Mouse (Mus musculus): ENCODE data around the gene Mtif3.
"Not testable (repeated sequence)": the region's sequence is repeated elsewhere in the genome, so short reads cannot be mapped to it uniquely, and the experiment has no call there.

The Mtif3 gene

DNA sequence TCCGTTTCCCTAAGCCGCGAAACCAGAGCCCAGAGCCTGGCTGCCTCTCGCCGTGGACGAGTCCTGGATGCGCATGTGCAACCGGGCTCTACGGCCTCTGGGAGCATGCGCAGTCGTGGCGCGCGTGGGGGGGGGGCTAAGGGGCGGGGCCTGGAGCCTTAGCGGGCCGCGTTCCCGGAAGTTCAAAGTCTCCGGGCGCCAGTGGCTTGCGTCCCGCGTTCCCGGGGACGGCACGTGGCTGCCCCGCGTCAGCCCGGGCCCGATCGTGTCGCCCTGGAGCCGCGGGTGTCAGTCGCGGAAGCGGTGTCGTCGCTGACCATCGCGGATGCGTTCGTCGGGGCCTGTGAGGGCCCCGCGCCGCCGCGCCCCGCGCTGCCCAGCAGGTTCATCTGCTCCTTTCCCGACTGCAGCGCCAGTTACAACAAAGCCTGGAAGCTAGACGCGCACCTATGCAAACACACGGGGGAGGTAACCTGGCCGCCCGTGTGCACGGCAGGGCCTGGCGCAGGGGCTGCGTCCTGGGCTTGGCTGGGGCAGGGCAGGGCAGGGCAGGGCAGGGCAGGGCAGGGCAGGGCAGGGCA lies 15.0 kb downstream of the Mtif3 start, which contains the start of gene Gtf3a:
TSS of gene Gtf3a (plus strand) at position 150 of the 581 bp plus-strand sequence.
- DNase-seq (ENCODE audit: low spot score): peak; percentile 76

DNA sequence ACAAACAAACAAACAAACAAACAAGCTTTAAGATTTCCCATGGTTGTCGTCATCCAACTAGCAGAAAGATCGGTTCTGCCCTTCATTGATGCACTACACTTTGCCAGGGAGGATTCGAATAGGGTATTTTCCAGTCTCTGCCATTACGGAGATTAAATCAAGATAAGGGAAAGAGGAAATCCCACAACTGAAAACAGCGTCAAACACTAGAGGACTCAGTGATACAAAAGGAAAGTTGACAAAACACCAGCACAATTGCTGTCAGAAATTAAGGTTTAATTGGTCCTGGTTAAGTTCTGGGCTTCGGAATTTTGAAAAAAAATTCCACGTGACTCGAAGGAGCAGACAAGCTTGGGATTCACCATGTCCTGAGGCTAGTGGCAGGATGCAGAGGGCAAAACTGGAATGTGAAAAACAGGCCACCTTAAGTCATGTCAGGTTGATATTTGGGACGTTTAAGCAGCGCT lies 15.5 kb downstream of the Mtif3 start:
- DNase-seq (ENCODE audit: low spot score): no peak

DNA sequence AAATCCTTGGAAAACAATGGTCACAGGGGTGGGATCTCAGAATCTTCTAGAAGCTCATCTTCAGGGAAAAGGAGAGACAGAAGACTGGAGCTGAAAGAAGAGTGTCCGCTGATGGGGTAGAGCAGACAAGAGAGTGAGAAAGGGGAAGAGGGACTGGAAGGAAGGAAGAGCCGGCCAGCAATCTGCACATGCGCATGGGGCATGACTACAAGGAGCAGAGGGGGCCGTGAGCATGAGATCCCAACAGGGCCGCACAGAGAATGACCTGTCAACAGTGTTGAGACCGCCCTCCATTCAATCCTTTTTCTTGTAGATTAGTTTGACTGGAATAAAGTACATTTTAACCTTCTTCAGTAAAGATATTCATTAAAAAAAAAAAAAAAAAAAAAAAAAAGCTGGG lies 16.1 kb downstream of the Mtif3 start:
- DNase-seq (ENCODE audit: low spot score): no peak

DNA sequence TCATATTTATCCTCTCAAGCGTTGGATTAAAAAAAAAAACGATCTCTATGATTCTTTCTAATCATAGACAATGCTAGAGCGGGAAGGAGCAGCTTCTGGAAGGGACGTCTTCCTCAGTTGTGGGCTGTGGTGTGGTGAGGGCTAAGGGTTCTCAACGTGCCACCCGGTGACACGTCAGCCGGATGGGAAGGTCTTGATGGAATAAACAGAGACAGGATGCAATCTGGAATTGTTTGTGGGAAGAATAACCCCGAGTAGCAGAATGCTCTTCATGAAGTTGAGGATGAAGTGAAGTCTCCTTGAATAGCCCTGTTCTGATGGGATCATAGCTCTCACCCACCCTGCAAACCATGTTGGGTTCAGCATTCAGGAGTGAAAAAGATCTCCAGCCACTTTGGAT lies 16.9 kb downstream of the Mtif3 start:
- no peak for DNase-seq (ENCODE audit: low spot score)

DNA sequence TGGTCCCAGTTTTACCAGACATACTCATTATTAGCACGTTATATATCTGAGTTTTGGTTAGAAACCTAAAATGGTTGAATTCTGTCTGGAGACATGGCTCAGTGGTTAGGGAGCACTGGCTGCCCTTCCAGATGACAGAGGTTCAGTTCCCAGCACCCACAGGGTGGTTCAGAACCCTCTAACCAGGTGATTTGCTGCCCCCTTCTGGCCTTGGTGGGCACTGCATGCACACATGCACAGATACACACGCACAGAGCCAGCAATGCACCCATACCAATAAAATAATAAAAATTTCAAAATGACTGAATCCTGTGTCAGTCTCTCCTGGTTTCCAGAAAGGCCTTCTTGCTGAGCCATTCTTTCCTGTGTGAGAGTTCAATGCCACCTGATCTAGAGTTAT lies 19.0 kb downstream of the Mtif3 start:
- no peak for DNase-seq (ENCODE audit: low spot score)

DNA sequence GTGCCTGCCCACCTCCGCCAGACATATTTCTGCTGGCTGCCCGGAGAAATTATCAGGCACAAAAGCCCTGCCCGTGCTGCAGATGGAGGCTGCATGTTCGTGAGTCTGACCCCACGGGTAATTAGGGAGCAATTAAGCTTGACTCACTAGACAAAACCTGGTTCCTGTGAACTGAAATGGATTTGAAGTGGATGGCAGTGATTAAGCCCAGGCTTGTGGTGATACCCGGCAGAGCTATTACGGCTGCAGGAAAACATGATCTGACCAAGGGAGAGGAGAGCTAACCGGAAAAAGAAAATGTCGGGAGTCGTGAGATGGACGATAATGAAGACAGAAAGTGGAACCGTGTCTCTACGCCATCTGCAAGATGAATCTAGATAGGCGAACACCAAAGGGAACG lies 20.6 kb downstream of the Mtif3 start:
- no peak for DNase-seq (ENCODE audit: low spot score)

DNA sequence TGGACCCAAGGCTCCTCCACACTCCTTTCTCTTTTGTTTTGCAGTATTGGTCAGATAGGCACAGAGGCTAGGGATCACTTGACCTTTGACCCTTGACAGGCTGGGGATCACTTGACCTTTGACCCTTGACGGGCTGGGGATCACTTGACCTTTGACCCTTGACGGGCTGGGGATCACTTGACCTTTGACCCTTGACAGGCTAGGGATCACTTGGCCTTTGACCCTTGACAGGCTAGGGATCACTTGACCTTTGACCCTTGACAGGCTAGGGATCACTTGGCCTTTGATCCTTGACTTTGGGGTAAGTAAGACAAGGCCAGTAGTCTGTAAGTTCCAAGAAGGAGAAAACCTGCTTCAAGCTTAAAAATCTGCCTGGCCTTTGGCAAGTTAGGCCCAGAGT lies 21.7 kb downstream of the Mtif3 start:
- DNase-seq (ENCODE audit: low spot score): not testable (repeated sequence)

DNA sequence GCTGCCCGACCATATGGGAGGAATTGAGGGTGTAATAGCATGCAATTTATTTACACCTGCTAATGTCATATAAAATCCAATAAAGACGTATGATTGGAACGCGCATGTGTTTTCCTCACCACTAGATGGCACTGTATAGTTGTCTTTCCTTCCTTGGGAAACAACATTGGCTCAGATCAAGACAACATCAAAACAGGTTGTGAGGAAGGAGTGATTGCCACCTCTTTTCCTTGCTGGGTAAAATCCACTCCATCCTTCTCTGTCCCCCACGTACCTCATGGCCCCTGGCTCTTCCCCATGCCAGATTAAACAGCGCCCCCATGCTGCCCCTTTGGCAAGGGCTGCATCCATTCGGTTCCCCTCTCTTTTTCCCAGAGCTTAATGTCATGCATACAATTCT lies 23.4 kb downstream of the Mtif3 start:
- no peak for DNase-seq (ENCODE audit: low spot score)

DNA sequence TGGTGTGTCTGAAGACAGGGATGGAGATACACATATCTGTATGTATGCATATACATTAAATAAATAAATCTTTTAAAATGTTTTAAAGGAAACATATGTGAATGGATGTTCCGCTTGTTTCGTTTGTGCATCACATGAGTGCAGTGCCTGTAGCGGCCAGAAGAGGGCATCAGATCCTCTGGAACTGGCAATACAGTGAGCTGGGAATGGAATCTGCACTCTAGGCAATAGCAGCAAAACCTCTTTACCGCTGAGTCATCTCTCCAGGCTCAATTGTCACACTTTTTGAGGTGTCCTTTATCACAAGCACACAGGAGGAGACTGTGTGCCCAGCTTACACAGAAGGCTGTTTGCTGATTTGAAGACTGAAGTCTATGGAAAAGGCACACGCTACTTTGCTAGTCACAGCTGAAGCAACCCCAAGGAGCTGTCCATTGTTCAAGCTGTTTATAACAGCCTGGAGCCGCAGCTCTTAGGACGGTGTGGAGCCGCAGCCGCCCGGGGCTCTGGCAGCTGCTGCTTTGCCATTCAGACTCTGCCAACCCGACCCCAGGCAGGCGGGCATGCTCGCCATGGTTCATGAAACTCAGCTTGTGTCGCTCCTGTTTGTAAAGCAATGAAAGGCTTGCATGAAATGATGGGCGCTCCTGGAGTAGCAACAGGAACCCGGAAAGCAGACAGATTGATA lies 24.3 kb downstream of the Mtif3 start:
- no peak for DNase-seq (ENCODE audit: low spot score)

DNA sequence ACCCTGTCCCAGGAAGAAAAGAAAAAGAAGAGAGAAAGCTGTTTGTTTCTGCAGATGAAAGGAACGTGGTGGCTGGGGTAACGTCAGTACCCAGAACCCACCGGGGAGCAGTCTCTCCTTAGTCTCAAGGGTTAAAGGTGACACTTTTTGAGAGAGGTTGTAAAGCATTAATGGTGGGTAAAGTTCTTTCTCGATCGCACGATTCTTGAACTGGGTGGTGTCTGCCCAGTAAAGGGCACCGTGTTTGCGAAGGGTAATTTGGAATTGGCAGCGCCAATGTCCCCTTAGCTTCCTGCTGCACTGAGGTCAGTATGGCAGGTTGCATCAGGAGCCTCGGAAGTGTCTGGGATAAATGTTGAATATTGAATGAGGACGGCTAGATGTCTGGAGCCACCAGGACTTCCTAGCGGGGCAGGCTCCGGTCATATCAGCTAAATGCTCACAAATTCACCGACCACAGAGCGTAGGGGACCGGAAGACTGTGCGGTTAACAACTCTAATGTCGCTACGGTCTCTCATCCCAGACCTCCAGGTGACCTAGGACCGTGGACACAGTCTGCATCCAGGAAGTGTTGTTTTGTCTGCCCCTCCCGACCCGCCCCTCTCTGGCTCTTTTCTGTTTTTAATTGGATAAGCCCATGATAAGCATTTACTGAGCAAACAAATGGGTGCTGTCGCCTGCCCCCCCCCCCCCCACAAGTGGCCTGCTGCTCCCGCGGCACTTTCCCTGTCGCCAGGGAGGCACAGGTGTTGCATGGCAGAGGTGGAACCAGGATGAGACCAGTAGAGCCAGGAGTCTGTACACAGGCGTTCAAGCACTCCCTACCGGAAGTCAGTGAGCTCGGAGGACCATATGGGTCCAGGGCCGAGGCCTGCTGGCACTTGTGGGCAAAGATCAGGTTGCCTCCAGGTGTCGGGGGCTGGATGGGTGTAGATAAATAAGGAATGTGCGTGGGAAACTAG lies 25.8 kb downstream of the Mtif3 start:
- DNase-seq (ENCODE audit: low spot score): no peak

DNA sequence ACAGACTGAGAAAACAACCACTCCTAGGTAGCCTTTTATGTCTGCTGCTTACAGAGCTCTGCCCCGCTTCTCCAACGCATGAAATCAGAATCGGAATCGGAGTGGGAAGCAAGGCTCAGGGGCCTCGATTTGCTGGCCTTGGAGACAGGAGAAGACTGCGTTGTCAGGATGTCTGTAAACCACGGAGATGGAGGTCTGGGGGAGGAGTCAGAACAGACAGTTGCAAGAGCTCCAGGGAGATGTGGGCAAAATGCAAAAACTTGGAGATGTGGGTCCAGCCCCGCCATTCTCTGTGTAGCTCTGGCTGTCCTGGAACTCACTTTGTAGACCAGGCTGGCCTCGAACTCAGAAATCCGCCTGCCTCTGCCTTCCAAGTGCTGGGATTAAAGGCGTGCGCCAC lies 30.1 kb downstream of the Mtif3 start:
- DNase-seq (ENCODE audit: low spot score): no peak

DNA sequence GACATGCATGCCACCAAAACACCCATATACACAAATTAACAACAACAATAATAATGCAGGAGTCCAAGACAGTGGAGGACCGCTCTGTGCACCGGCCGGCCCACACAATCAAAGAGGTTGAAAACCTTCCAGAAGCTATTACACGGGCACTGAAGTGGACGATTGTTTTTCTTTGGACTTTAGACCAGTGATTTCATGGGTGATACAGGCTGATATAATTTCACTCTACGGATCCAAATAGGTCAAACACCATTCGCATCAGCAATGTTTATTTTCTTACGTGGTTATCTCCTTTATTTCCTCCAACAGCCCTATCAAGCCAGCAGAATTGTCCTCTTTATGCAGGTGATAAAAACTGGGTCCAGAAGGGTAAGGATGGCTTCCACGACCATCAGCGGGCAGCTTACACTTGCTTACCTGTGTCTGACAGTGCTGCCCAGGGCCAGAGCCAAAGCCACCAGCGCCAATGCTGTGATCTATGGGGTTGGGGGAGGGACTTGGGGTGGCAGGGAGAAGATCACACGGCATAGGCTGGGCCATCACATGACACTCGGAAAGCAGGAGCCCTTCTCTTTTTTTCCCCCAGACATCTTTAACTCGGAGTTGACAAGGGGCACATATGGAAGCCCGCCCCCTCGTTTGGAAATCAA lies 31.6 kb downstream of the Mtif3 start:
- DNase-seq (ENCODE audit: low spot score): no peak

DNA sequence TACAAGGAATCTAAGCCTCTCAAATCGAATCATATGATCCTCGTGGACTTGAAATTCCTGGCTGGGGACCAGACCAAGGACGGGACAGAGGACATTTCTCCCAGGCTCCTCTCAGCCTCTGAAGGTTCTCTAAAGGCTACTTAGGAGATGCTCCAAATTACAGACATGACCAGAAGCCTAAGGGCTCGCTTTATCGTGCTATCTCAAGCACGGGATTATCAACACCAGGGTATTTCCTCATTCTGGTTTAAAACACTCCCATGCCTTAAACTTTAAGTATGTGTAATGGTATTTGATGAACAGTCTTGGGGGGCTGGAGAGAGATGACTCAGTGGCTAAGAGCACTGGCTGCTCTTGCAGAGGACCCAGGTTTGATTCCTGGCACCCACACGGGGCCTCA lies 32.2 kb downstream of the Mtif3 start:
- DNase-seq (ENCODE audit: low spot score): no peak

DNA sequence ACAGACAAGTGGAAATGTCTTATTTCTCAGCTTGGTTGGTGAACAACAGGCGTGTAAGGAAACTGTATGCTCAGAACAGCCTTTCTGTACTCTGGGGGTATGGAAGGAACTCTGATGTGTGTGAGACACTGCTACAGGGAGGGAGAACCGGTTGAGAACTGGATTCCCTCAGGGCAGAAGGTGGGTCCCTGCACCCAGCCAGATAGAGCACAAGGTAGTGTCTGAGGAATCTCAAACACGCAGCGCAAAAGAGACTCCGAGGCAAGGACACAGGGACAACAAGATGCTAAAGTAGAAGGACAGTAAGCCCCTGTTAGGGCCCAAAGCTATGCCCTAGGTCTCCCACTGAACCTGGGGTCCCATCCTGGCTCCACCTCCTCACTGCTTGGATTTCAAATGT lies 36.9 kb downstream of the Mtif3 start:
- no peak for DNase-seq (ENCODE audit: low spot score)

DNA sequence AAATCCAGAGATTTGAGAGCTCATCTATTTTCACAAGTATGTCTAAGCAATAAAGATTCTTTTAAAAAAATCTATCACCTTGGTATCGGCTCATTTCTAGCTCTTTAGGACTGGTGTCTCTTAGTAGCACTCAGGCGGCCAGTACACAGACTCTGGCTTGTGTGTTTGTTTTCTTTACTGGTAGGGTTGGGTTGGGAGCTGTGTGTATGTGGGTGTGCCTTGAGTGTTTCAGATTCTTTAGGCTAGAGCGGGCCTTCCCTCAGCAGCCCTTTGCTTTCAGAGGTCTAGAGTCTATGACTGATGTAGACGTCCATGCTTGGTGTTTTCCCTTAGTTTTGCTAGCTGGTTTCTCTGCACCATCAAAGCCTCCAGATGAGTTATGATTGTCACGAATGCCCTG lies 40.1 kb downstream of the Mtif3 start:
- no peak for DNase-seq (ENCODE audit: low spot score)

DNA sequence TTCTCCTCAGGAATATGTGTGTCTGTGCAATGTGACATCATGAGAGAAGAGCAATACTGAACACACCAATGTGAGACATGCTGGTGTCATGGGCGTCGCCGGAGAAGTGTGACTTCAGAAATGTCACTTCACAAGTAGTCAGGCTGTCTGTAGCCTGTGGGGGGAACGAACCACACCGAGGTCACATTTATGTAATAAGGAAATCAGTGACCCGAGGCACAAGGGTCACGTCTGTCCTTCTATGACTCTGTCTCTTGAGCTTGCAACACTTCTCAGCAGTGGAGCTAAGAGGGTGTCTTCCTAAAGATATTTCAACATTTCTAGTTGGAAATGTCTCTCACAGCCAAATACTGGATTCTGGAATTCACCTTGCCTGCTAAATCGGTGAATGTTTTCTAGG lies 42.4 kb downstream of the Mtif3 start:
- DNase-seq (ENCODE audit: low spot score): no peak

DNA sequence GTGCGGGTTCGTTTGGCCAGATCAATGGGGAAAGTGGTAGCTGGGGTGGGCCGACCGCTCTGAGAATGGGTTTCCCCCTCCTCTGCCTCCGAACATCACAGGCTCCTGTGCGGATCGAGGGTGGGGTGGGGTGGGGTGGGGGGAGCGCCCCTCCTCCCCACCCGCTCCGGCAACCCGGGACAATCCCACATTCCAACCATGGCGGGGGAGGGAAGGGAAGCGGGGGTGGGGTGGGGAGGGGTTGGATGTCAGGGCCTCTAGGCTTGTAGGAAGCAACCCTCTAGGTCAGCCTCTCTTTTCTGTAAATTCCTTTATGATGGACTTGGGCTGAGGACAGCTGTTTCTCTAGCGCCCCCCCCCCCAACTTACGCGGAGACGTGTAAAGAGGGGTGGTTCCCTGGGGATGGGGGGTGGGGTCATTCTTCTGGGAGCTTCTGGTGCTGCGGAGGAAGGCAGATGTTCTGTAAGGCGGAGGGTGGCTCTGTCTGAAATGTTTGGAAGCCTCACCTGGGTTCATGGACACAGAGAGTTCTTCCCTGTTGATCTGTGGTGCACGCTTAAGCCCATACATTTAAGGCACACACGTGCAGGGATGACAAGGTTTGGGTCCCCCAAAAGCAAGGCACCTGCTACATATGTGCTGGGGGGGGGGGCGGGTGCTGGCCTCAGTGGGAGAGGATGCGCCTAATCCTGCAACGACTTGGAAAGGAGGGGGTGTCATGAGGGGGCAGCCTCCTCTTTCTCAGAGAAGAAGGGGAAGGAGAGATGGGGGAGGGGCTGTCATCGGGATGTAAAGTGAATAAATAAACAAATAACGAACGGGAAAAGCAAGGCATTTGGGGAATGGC lies 43.1 kb downstream of the Mtif3 start:
- no peak for DNase-seq (ENCODE audit: low spot score)

DNA sequence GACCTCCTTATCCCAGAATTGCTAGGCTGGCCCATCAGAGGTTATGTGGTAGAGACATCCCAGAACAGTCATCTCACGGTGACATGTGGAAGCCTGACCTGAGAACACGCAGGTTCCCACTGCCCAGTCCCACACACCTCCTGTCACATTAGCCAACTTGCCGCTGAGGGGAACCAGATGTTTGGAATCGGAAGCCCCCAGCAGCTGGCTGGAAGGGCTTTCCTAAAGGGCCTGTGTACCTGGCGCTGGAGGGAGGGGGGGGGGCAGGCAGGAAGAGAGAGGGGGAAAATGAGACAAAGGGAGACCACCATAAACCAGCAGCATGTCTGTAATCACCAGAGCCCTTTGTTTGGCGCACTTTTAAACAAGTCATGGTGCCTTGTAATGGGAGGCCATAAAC lies 43.7 kb downstream of the Mtif3 start:
- DNase-seq (ENCODE audit: low spot score): no peak

DNA sequence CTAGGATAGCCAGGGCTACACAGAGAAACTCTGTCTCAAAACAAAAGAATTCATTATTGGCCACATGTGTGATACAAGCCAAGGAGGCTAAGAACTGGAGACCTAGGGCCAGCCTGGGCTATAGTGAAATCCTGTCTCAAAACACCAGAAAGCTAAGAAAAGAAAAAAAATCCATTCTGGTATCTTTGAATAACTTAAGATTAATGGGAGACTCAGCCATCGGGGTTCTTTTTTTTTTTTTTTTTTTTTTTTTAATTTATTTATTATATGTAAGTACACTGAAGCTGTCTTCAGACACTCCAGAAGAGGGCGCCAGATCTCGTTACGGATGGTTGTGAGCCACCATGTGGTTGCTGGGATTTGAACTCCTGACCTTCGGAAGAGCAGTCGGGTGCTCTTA lies 46.2 kb downstream of the Mtif3 start:
- DNase-seq (ENCODE audit: low spot score): not testable (repeated sequence)

DNA sequence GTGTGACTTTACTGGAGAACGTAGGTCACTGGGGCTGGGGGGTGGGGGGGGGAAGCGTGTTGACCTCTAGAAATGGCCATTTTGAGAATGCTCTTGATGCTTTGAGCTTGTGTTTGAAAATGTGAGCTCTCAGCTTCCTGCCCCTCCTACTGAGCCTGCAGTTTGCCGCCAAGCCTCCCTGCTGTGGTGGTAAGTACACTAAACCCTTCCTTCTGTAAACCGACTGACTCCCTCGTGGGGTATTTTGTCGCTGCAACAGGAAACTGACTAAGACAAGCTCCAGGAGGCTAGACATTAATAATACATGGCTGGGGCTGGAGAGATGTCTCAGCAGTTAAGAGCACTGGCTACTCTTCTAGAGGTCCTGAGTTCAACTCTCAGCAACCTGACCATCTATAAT lies 46.8 kb downstream of the Mtif3 start:
- DNase-seq (ENCODE audit: low spot score): no peak

DNA sequence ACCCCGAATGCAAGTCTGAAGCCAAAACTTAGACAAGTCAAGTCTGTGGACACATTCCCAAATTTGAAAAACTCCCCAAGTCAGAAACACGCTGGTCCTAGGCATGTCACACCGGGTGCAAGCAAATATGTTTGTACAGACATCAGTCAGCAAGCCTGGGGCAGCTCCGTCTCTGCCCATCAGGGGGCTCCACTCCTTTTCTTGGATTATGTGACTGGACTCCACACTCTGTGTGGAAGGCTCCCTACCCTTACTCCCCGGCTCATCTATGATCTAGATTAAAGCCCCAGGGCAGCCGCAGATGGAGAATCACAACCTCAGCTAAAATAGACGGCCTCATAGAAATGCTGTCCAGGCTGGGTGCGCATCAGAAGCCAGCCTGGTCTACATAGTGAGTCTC lies 47.3 kb downstream of the Mtif3 start:
- DNase-seq (ENCODE audit: low spot score): no peak
